Mouse (Mus musculus): Measurements from ENCODE around the gene Mrpl30.

The Mrpl30 gene

GRCm38 (mm10) chr1:37890025-37890652 lies at the start of gene Mrpl30, which contains the start of gene Mitd1:
Gene Mrpl30 (plus strand): TSS chr1:37890477.
Gene Mitd1 (minus strand): TSS chr1:37890411.
- DNase-seq (ENCODE audit: low read depth): peak; percentile 95

- no peak for DNase-seq (ENCODE audit: low read depth)
Observed at GRCm38 (mm10) chr1:37846878-37847277, 43.4 kb upstream of the Mrpl30 start.

- DNase-seq (ENCODE audit: low read depth): no peak
Observed at GRCm38 (mm10) chr1:37850696-37851095, 39.6 kb upstream of the Mrpl30 start.

- peak; percentile 100 for DNase-seq (ENCODE audit: low read depth)
Observed at GRCm38 (mm10) chr1:37864511-37865400, 25.5 kb upstream of the Mrpl30 start.

GRCm38 (mm10) chr1:37865401-37866215 lies 24.7 kb upstream of the Mrpl30 start:
- DNase-seq (ENCODE audit: low read depth): no peak

GRCm38 (mm10) chr1:37866286-37866685 lies 24.0 kb upstream of the Mrpl30 start, which contains the start of gene Tsga10:
Gene Tsga10 (minus strand): TSS chr1:37866429.
- DNase-seq (ENCODE audit: low read depth): no peak

GRCm38 (mm10) chr1:37867056-37867455 lies 23.2 kb upstream of the Mrpl30 start:
- peak; percentile 78 for DNase-seq (ENCODE audit: low read depth)

GRCm38 (mm10) chr1:37867684-37868322 lies 22.5 kb upstream of the Mrpl30 start:
- no peak for DNase-seq (ENCODE audit: low read depth)

GRCm38 (mm10) chr1:37868640-37869039 lies 21.6 kb upstream of the Mrpl30 start:
- DNase-seq (ENCODE audit: low read depth): no peak

- no peak for DNase-seq (ENCODE audit: low read depth)
Observed at GRCm38 (mm10) chr1:37869362-37869761, 20.9 kb upstream of the Mrpl30 start.

GRCm38 (mm10) chr1:37871704-37872103 lies 18.6 kb upstream of the Mrpl30 start, which contains the start of gene Lipt1:
Gene Lipt1 (plus strand): TSS chr1:37871738.
- DNase-seq (ENCODE audit: low read depth): peak; percentile 88

GRCm38 (mm10) chr1:37872131-37873067 lies 17.9 kb upstream of the Mrpl30 start:
- peak; percentile 95 for DNase-seq (ENCODE audit: low read depth)

GRCm38 (mm10) chr1:37873157-37873556 lies 17.1 kb upstream of the Mrpl30 start:
- DNase-seq (ENCODE audit: low read depth): peak; percentile 8

GRCm38 (mm10) chr1:37877736-37878460 lies 12.4 kb upstream of the Mrpl30 start:
- DNase-seq (ENCODE audit: low read depth): no peak

GRCm38 (mm10) chr1:37883411-37883810 lies 6.9 kb upstream of the Mrpl30 start:
- no peak for DNase-seq (ENCODE audit: low read depth)

- DNase-seq (ENCODE audit: low read depth): peak; percentile 64
Observed at GRCm38 (mm10) chr1:37884451-37884850, 5.8 kb upstream of the Mrpl30 start.

GRCm38 (mm10) chr1:37889206-37889605 lies 1.1 kb upstream of the Mrpl30 start:
- DNase-seq (ENCODE audit: low read depth): no peak

- peak; percentile 69 for DNase-seq (ENCODE audit: low read depth)
Observed at GRCm38 (mm10) chr1:37891400-37891799, 1.1 kb downstream of the Mrpl30 start.

GRCm38 (mm10) chr1:37894606-37895005 lies 4.3 kb downstream of the Mrpl30 start:
- DNase-seq (ENCODE audit: low read depth): peak; percentile 52

GRCm38 (mm10) chr1:37899816-37900215 lies 9.5 kb downstream of the Mrpl30 start:
- no peak for DNase-seq (ENCODE audit: low read depth)

Measured in NIH3T3 (cell line).